Mouse (Mus musculus): ENCODE results near the gene Jph3. TPM values are rescaled to one million over a fixed set of nuclear protein-coding genes. Genes with fewer than 3 reads are reported as not detected.
A peak's percentile ranks its signal among the peaks of the same experiment; 100 is the strongest.

The Jph3 gene
- polyA plus RNA-seq, 1 experiment from 2014 or later = 0.11 TPM

DNA sequence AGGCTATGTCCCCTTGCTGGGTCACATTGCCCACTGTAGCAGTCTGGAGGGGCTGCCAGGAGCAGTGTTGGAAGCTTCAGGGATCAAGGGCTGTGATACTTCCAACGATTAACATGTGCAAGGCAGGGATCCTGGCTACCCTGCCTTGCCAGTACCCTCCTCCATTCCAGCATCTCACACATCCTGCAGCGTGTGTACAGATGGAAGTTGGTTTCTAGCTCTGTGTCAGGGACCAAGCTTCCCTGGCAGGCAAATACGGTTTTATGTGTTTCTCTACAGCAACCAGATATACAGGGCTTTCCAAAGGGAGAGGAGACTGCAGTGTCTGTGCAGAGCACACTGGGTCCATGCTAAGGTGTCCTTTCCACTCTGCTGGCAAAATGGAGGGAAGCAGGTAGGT lies 24.2 kb upstream of the Jph3 start:
- Histone ChIP-seq H3K27me3 (ENCODE audit: insufficient read depth, low read length) (no peaks in the 10 kb centered on the region), H3K9ac (replicated peaks) (no peak overlapping the region), H3K36me3 (replicated peaks; ENCODE audit: insufficient read depth, low read length) (no peaks in the 10 kb centered on the region), H3K27ac (ENCODE audit: low read depth) (no peak overlapping the region), H3K4me1 (ENCODE audit: insufficient read depth) (no peaks in the 10 kb centered on the region), H3K4me3 (ENCODE audit: low read depth, low read length) (no peak overlapping the region), H3K9me3 (ENCODE audit: low read length) (no peaks in the 10 kb centered on the region), H3K4me2 (ENCODE audit: low read depth, low read length) (no peak overlapping the region)
- no peak for ATAC-seq
- DNase-seq = no peak
- TF ChIP-seq CTCF (IDR thresholded peaks at IDR 0.05; ENCODE audit: low read depth) = no peak
- TF ChIP-seq EP300 (IDR thresholded peaks at IDR 0.05; ENCODE audit: low read depth) = no peak
- WGBS (ENCODE audit: insufficient replicate concordance) = 55% methylated on average over 3 of the region's 3 CpGs

DNA sequence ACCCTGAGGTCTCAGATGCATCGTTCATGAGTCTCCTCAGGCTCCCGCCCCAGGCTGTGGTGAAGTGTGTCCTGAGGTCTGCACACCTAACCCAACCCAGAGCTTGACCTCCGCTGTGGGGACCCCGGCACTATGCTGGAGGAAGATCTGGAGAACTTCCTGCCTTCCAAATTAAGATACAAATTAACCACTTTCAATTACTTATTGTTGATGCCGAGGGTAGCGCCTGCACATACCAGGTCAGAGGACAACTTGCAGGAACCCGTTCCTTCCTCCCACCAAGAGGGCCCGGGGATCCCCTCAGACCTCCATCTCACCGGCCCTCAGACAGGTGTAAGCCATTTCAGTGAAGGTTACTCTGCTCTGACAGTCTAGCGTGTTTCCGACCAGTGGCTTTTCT lies 22.5 kb upstream of the Jph3 start:
- WGBS (ENCODE audit: insufficient replicate concordance) = 75% methylated on average over 11 of the region's 11 CpGs
- Histone ChIP-seq H3K4me1 (ENCODE audit: insufficient read depth) (no peaks in the 10 kb centered on the region), H3K9ac (replicated peaks) (no peak overlapping the region), H3K9me3 (ENCODE audit: low read length) (no peaks in the 10 kb centered on the region), H3K4me3 (ENCODE audit: low read depth, low read length) (no peak overlapping the region), H3K4me2 (ENCODE audit: low read depth, low read length) (no peak overlapping the region), H3K27me3 (ENCODE audit: insufficient read depth, low read length) (no peaks in the 10 kb centered on the region), H3K36me3 (replicated peaks; ENCODE audit: insufficient read depth, low read length) (no peaks in the 10 kb centered on the region), H3K27ac (ENCODE audit: low read depth) (no peak overlapping the region)
- ATAC-seq = no peak
- no peak for DNase-seq
- no peak for TF ChIP-seq EP300 (IDR thresholded peaks at IDR 0.05; ENCODE audit: low read depth)
- TF ChIP-seq CTCF (IDR thresholded peaks at IDR 0.05; ENCODE audit: low read depth) = no peak

- ATAC-seq (no peak), DNase-seq (no peak)
- no peak overlapping the region for H3K4me2 ChIP-seq (ENCODE audit: low read depth, low read length)
- H3K4me3 ChIP-seq (ENCODE audit: low read depth, low read length) = no peak overlapping the region
- no peaks in the 10 kb centered on the region for H3K9me3 ChIP-seq (ENCODE audit: low read length)
- no peak overlapping the region for H3K27ac ChIP-seq (ENCODE audit: low read depth)
- H3K27me3 ChIP-seq (ENCODE audit: insufficient read depth, low read length) = no peaks in the 10 kb centered on the region
- TF ChIP-seq CTCF (IDR thresholded peaks at IDR 0.05; ENCODE audit: low read depth) (no peak), EP300 (IDR thresholded peaks at IDR 0.05; ENCODE audit: low read depth) (no peak)
- no peaks in the 10 kb centered on the region for H3K36me3 ChIP-seq (replicated peaks; ENCODE audit: insufficient read depth, low read length)
- no peak overlapping the region for H3K9ac ChIP-seq (replicated peaks)
- WGBS (ENCODE audit: insufficient replicate concordance) = 50% methylated on average over 6 of the region's 6 CpGs
- no peaks in the 10 kb centered on the region for H3K4me1 ChIP-seq (ENCODE audit: insufficient read depth)
Measured at GRCm38 (mm10) chr8:121708406-121708805, 21.0 kb upstream of the Jph3 start.

DNA sequence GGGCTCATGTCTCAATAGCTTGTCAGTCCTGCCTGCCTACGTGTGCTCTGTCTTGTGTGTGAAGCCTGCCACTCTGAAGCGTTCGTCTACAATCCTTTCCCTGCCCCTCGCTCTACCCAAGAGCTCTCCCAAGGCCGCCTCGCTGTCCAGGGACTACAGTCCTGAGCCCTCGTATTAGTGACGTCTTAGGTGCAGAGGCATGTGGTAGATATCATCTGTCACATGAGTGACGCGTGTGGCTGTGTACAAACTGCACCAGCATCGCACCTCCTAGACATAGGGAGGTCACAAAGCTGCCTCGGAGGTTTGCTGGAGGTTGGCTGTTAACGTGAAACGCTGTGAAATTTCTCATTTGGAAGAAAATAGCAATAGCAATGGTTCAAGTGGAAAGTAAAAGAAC lies 11.9 kb upstream of the Jph3 start:
- no peak for ATAC-seq
- 49% methylated on average over 14 of the region's 14 CpGs for WGBS (ENCODE audit: insufficient replicate concordance)
- TF ChIP-seq CTCF (IDR thresholded peaks at IDR 0.05; ENCODE audit: low read depth) (no peak), EP300 (IDR thresholded peaks at IDR 0.05; ENCODE audit: low read depth) (no peak)
- Histone ChIP-seq H3K27ac (ENCODE audit: low read depth) (no peak overlapping the region), H3K36me3 (replicated peaks; ENCODE audit: insufficient read depth, low read length) (no peaks in the 10 kb centered on the region), H3K4me1 (ENCODE audit: insufficient read depth) (no peaks in the 10 kb centered on the region), H3K27me3 (ENCODE audit: insufficient read depth, low read length) (peaks cover 4% of the 10 kb centered on the region; the same call in 1 of the 2 replicates), H3K9me3 (ENCODE audit: low read length) (no peaks in the 10 kb centered on the region), H3K9ac (replicated peaks) (no peak overlapping the region), H3K4me2 (ENCODE audit: low read depth, low read length) (no peak overlapping the region), H3K4me3 (ENCODE audit: low read depth, low read length) (no peak overlapping the region)
- no peak for DNase-seq

DNA sequence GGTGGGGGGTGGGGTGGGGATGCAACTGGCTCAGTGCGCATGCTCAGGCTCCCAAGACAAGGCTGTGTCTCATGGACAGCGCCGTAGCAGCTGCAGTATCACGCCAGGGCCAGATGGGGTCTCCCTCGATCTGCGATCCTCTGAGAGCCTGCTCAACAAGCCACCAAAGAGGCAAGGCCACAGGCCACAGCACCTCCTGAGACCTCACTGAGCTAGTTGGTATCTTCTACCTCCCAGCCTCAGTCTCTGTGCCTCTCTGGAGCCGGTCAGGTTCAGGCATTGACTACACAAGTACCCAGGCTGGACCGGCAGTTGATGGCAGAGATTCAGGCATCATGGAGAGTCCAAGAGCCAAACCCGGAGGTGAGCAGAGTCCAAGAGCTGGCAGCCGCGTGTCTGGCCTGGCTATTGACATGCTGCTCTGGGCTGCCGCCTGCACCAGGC lies 11.4 kb upstream of the Jph3 start:
- H3K9me3 ChIP-seq (ENCODE audit: low read length) = no peaks in the 10 kb centered on the region
- no peaks in the 10 kb centered on the region for H3K36me3 ChIP-seq (replicated peaks; ENCODE audit: insufficient read depth, low read length)
- H3K27me3 ChIP-seq (ENCODE audit: insufficient read depth, low read length) = peaks cover 4% of the 10 kb centered on the region; the same call in 1 of the 2 replicates
- H3K27ac ChIP-seq (ENCODE audit: low read depth) = no peak overlapping the region
- no peak overlapping the region for H3K4me2 ChIP-seq (ENCODE audit: low read depth, low read length)
- TF ChIP-seq CTCF (IDR thresholded peaks at IDR 0.05; ENCODE audit: low read depth) = peak; percentile 81
- TF ChIP-seq EP300 (IDR thresholded peaks at IDR 0.05; ENCODE audit: low read depth) = no peak
- H3K9ac ChIP-seq (replicated peaks) = no peak overlapping the region
- WGBS (ENCODE audit: insufficient replicate concordance) = 26% methylated on average over 12 of the region's 12 CpGs
- no peak overlapping the region for H3K4me3 ChIP-seq (ENCODE audit: low read depth, low read length)
- no peaks in the 10 kb centered on the region for H3K4me1 ChIP-seq (ENCODE audit: insufficient read depth)
- ATAC-seq (peak; percentile 57), DNase-seq (peak; percentile 73)

GRCm38 (mm10) chr8:121718925-121719324 lies 10.5 kb upstream of the Jph3 start:
- DNase-seq (no peak), ATAC-seq (no peak)
- no peak overlapping the region for H3K4me2 ChIP-seq (ENCODE audit: low read depth, low read length)
- TF ChIP-seq CTCF (IDR thresholded peaks at IDR 0.05; ENCODE audit: low read depth) (no peak), EP300 (IDR thresholded peaks at IDR 0.05; ENCODE audit: low read depth) (no peak)
- no peaks in the 10 kb centered on the region for H3K4me1 ChIP-seq (ENCODE audit: insufficient read depth)
- no peak overlapping the region for H3K27ac ChIP-seq (ENCODE audit: low read depth)
- H3K9me3 ChIP-seq (ENCODE audit: low read length) = no peaks in the 10 kb centered on the region
- no peak overlapping the region for H3K4me3 ChIP-seq (ENCODE audit: low read depth, low read length)
- no peak overlapping the region for H3K9ac ChIP-seq (replicated peaks)
- peaks cover 4% of the 10 kb centered on the region; the same call in 1 of the 2 replicates for H3K27me3 ChIP-seq (ENCODE audit: insufficient read depth, low read length)
- 58% methylated on average over 6 of the region's 6 CpGs for WGBS (ENCODE audit: insufficient replicate concordance)
- no peaks in the 10 kb centered on the region for H3K36me3 ChIP-seq (replicated peaks; ENCODE audit: insufficient read depth, low read length)

DNA sequence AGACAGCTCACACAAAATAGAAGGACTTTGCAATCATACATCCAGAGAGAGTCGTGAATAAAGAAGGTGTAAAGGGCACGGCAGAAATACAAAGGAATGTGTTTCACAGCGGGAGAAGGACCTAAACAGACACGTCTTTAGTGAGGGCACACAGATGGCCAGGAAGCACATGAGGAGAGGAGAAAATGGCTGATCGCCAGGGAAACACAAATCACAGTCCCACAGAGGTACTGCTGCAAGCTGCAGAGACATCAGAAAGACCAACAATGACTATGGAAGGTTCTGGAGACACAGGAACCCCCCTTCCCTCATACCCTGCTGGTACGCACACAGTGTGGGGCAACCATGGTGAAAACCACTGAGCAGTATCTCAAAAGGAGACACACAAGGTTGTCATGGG lies 8.4 kb upstream of the Jph3 start:
- H3K9ac ChIP-seq (replicated peaks) = no peak overlapping the region
- TF ChIP-seq CTCF (IDR thresholded peaks at IDR 0.05; ENCODE audit: low read depth) (no peak), EP300 (IDR thresholded peaks at IDR 0.05; ENCODE audit: low read depth) (no peak)
- ATAC-seq (no peak), DNase-seq (no peak)
- no peaks in the 10 kb centered on the region for H3K9me3 ChIP-seq (ENCODE audit: low read length)
- H3K27ac ChIP-seq (ENCODE audit: low read depth) = no peak overlapping the region
- no peak overlapping the region for H3K4me3 ChIP-seq (ENCODE audit: low read depth, low read length)
- H3K4me2 ChIP-seq (ENCODE audit: low read depth, low read length) = no peak overlapping the region
- H3K27me3 ChIP-seq (ENCODE audit: insufficient read depth, low read length) = peaks cover 4% of the 10 kb centered on the region; the same call in 1 of the 2 replicates
- WGBS (ENCODE audit: insufficient replicate concordance) = 60% methylated on average over 6 of the region's 6 CpGs
- H3K4me1 ChIP-seq (ENCODE audit: insufficient read depth) = no peaks in the 10 kb centered on the region
- H3K36me3 ChIP-seq (replicated peaks; ENCODE audit: insufficient read depth, low read length) = no peaks in the 10 kb centered on the region

All from liver, postnatal 0 days (tissue).